Mouse (Mus musculus): ENCODE data around the gene Rnf113a2. TPM values are rescaled to one million over a fixed set of nuclear protein-coding genes. Genes with fewer than 3 reads are reported as not detected.
A peak's percentile ranks its signal among the peaks of the same experiment; 100 is the strongest.

Gene Rnf113a2
- total RNA-seq, 2 experiments from 2014 or later: 11.7 to 12.1 TPM

GRCm38 (mm10) chr12:84407874-84408818 is 8.8 kb upstream of the Rnf113a2 start:
- intact Hi-C loops (cut with DNase I): loop anchor here (2.0 to 5.0 kb wide), 2 partner anchors 45 to 121 kb away; partner anchors contain the start of gene Ptgr2
- DNase-seq: no peak

- intact Hi-C loops (cut with DNase I): loop anchor here (2.0 to 5.0 kb wide), 2 partner anchors 46 to 122 kb away; partner anchors contain the start of gene Ptgr2
- DNase-seq: peak; percentile 92 to 93
Measured at GRCm38 (mm10) chr12:84408819-84409507, 8.0 kb upstream of the Rnf113a2 start, which contains the start of the genes Entpd5 and Bbof1. Gene Entpd5, minus strand, starts transcription at chr12:84409029. Gene Bbof1, plus strand, starts transcription at chr12:84409071.

- intact Hi-C loops (cut with DNase I): loop anchor here (2.0 kb wide), 1 partner anchor 33 kb away; the partner anchor contains the start of genes Aldh6a1 and Lin52
Measured at GRCm38 (mm10) chr12:84417605-84417922, 568 bp downstream of the Rnf113a2 start.

GRCm38 (mm10) chr12:84423990-84424389 is 7.0 kb downstream of the Rnf113a2 start:
- intact Hi-C loops (cut with DNase I): no loop called here

More at GRCm38 (mm10) chr12:84417605-84417922, 568 bp downstream of the Rnf113a2 start:
- no peak for DNase-seq

GRCm38 (mm10) chr12:84429825-84430224 is 12.8 kb downstream of the Rnf113a2 start:
- intact Hi-C loops (cut with DNase I): no loop called here

More at GRCm38 (mm10) chr12:84423990-84424389, 7.0 kb downstream of the Rnf113a2 start:
- DNase-seq: no peak

GRCm38 (mm10) chr12:84438697-84439096 is 21.7 kb downstream of the Rnf113a2 start:
- intact Hi-C loops (cut with DNase I): no loop called here
- no peak for DNase-seq

More at GRCm38 (mm10) chr12:84429825-84430224, 12.8 kb downstream of the Rnf113a2 start:
- DNase-seq: no peak

- intact Hi-C loops (cut with DNase I): no loop called here
- DNase-seq: no peak
Measured at GRCm38 (mm10) chr12:84442526-84442925, 25.5 kb downstream of the Rnf113a2 start.

GRCm38 (mm10) chr12:84447386-84447785 is 30.4 kb downstream of the Rnf113a2 start:
- DNase-seq: no peak
- intact Hi-C loops (cut with DNase I): loop anchor here (5.0 kb wide), 1 partner anchor 85 kb away; the partner anchor contains the start of genes Coq6 and Fam161b

- intact Hi-C loops (cut with DNase I): loop anchor here (5.0 kb wide), 1 partner anchor 86 kb away; the partner anchor contains the start of genes Coq6 and Fam161b
- no peak for DNase-seq
Measured at GRCm38 (mm10) chr12:84448181-84448580, 31.2 kb downstream of the Rnf113a2 start.

- DNase-seq: no peak
- intact Hi-C loops (cut with DNase I): loop anchor here (2.0 to 5.0 kb wide), 3 partner anchors 33 to 163 kb away; partner anchors contain the start of genes Coq6, Fam161b, Ptgr2 and Rnf113a2
Measured at GRCm38 (mm10) chr12:84449887-84450286, 32.9 kb downstream of the Rnf113a2 start.

GRCm38 (mm10) chr12:84450351-84450717 is 33.3 kb downstream of the Rnf113a2 start:
- intact Hi-C loops (cut with DNase I): loop anchor here (2.0 to 5.0 kb wide), 2 partner anchors 34 to 163 kb away; partner anchors contain the start of genes Ptgr2 and Rnf113a2
- DNase-seq: no peak

GRCm38 (mm10) chr12:84450718-84451646 is 34.0 kb downstream of the Rnf113a2 start, which contains the start of the genes Aldh6a1 and Lin52:
Gene Aldh6a1, minus strand, starts transcription at chr12:84451004.
Gene Lin52, plus strand, starts transcription at chr12:84451422.
- intact Hi-C loops (cut with DNase I): loop anchor here (2.0 to 5.0 kb wide), 2 partner anchors 34 to 164 kb away; partner anchors contain the start of genes Ptgr2 and Rnf113a2
- DNase-seq: peak; percentile 91 to 94

- no peak for DNase-seq
- intact Hi-C loops (cut with DNase I): loop anchor here (2.0 to 5.0 kb wide), 2 partner anchors 35 to 164 kb away; partner anchors contain the start of genes Ptgr2 and Rnf113a2
Measured at GRCm38 (mm10) chr12:84451801-84452200, 34.8 kb downstream of the Rnf113a2 start.

GRCm38 (mm10) chr12:84456911-84457310 is 39.9 kb downstream of the Rnf113a2 start:
- no peak for DNase-seq
- intact Hi-C loops (cut with DNase I): no loop called here

GRCm38 (mm10) chr12:84459845-84460244 is 42.8 kb downstream of the Rnf113a2 start:
- no peak for DNase-seq
- intact Hi-C loops (cut with DNase I): no loop called here

- no peak for DNase-seq
- intact Hi-C loops (cut with DNase I): no loop called here
Measured at GRCm38 (mm10) chr12:84461416-84461815, 44.4 kb downstream of the Rnf113a2 start.

GRCm38 (mm10) chr12:84462856-84463255 is 45.9 kb downstream of the Rnf113a2 start:
- intact Hi-C loops (cut with DNase I): no loop called here

More at GRCm38 (mm10) chr12:84462856-84463255, 45.9 kb downstream of the Rnf113a2 start:
- DNase-seq: no peak
